Mouse (Mus musculus) bone marrow, adult 2 months (tissue): ENCODE data around the gene Rhobtb1.

Experiments
- CTCF ChIP-seq: fragments of 200-500 bp; IDR thresholded peaks from 2 replicates; pipeline ENCODE4 v1.5.1; 2011; ENCODE audit warnings: low read length, control low read depth; ENCODE audit not compliant: control insufficient read depth, insufficient read depth
- POLR2A ChIP-seq: fragments of 200-500 bp; IDR thresholded peaks from 2 replicates; pipeline ENCODE4 v1.6.1; 2011; ENCODE audit warnings: low read depth, mild to moderate bottlenecking, control low read depth, low read length, borderline replicate concordance; ENCODE audit not compliant: control insufficient read depth

- TF ChIP-seq CTCF (0 out of 2 replicates have a peak, but pooled peaks have one; percentile 9), POLR2A (no peak)
Measured at GRCm38 (mm10) chr10:69179341-69179740, 28.1 kb downstream of the Rhobtb1 start.
